Mouse (Mus musculus): ENCODE results near the gene Vcp.

- TF ChIP-seq CTCF (conservative IDR thresholded peaks at IDR 0.05; ENCODE audit: low read length), result no peak
- TF ChIP-seq POU5F1 (IDR thresholded peaks at IDR 0.05; ENCODE audit: borderline replicate concordance, low read length), result no peak
Observed at GRCm38 (mm10) chr4:43032501-43032900, 32.2 kb upstream of the Vcp start.

Data from E14TG2a.4 (cell line).